Mouse (Mus musculus) lung, postnatal 0 days (tissue): Measurements from ENCODE around the gene Ddx6.

Experiments
- CTCF ChIP-seq: IDR thresholded peaks from 2 replicates; pipeline ENCODE4 v1.5.1; 2016; ENCODE audit warnings: antibody characterized with exemption, mild to moderate bottlenecking
- EP300 ChIP-seq: IDR thresholded peaks from 2 replicates; pipeline ENCODE4 v1.6.1; 2016; ENCODE audit warnings: antibody characterized with exemption, mild to moderate bottlenecking, control low read depth

- peak; percentile 42 for TF ChIP-seq CTCF
- no peak for TF ChIP-seq EP300
Observed at GRCm38 (mm10) chr9:44678288-44678871, 73.7 kb downstream of the Ddx6 start.
